Mouse (Mus musculus) stomach, embryonic 15.5 days (tissue): ENCODE measurements at regions not wholly inside any gene's neighbourhood (a gene's known extent, or its start where the extent isn't known, plus 50 kb on each side); places are given as distances from the start of the nearest gene placed in this dataset.

Source experiments
- ATAC-seq: fragments of 200-750 bp; cut with Nextera tagmentation; 2 replicates; pipeline ENCODE4 v1.8.0; 2017; ENCODE audit warnings: low read depth, moderate number of reproducible peaks, moderate TSS enrichment; ENCODE audit not compliant: insufficient read depth, low FRiP score
- H3K27ac ChIP-seq: fragments of 300-500 bp; sonication (generic); 2 replicates; pipeline ENCODE4 v1.5.1; 2015; ENCODE audit warnings: mild to moderate bottlenecking, inconsistent platforms
- H3K27me3 ChIP-seq: fragments of 300-500 bp; sonication (generic); replicated peaks from 2 replicates; pipeline ENCODE4 v1.6.1; 2015; ENCODE audit warnings: inconsistent platforms
- H3K36me3 ChIP-seq: fragments of 300-500 bp; sonication (generic); 2 replicates; pipeline ENCODE4 v1.6.1; 2015; ENCODE audit warnings: inconsistent platforms
- H3K4me1 ChIP-seq: fragments of 300-500 bp; sonication (generic); 2 replicates; pipeline ENCODE4 v1.6.1; 2015; ENCODE audit warnings: inconsistent platforms
- H3K4me2 ChIP-seq: fragments of 300-500 bp; sonication (generic); 2 replicates; pipeline ENCODE4 v1.6.1; 2015; ENCODE audit warnings: mild to moderate bottlenecking, inconsistent platforms
- H3K4me3 ChIP-seq: fragments of 300-500 bp; sonication (generic); replicated peaks from 2 replicates; pipeline ENCODE4 v1.5.1; 2015; ENCODE audit warnings: inconsistent platforms
- H3K9ac ChIP-seq: fragments of 300-500 bp; sonication (generic); 2 replicates; pipeline ENCODE4 v1.6.1; 2015; ENCODE audit warnings: inconsistent platforms
- H3K9me3 ChIP-seq: fragments of 300-500 bp; sonication (generic); 2 replicates; pipeline ENCODE4 v1.6.1; 2016; ENCODE audit warnings: inconsistent platforms
- WGBS: fragments of 180-500 bp; shearing (Covaris S2); methylation state at CpG from one replicate; pipeline ENCODE4 v1.1.7; 2015; 5-methylcytosine and 5-hydroxymethylcytosine counted together

DNA sequence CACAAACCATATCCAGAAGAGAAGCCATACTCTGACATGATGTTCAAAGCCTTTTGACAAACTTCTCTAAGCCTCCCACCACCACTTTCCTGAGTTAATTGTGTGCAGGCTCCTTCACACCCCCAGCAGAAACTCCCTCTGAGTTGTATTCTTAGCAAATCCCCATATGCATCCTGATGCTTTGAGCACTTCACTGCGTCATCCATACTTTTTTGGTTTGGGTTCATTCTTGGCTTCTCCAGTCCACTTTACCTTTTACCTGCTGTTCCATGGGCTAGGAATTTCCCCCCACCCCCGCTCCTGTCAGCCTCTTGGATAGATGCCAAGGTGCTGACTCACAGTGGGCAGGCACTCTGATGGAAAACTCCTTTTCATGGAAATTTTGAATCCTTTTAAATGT, 575.2 kb downstream of the Prkd1 start:
- WGBS = 61% methylated on average over 2 of the region's 2 CpGs
- H3K27ac ChIP-seq = no peak overlapping the region
- ATAC-seq = no peak

DNA sequence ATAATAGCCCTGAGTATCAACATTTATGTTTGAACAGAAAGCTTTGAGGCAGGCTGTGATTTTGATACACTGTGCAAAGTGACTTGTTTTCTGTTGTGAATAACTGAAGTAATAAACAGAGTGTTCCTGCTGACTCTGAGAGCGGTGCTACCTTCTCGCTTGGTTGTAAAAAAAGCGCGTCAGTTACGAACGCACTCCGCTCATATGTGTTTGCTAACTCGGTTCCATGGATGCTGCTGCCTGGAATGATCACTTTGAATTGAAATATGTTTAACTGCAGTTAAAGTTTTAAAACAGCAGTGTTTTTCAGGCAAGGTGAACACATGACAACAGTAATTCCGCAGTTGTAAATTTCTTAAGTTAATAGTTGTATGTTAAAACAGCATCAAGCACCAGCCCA, 567.7 kb downstream of the Prkd1 start:
- no peak overlapping the region for H3K4me2 ChIP-seq
- H3K4me3 ChIP-seq = no peak overlapping the region
- H3K9ac ChIP-seq = no peak overlapping the region
- H3K36me3 ChIP-seq = no peaks in the 10 kb centered on the region
- H3K4me1 ChIP-seq = no peaks in the 10 kb centered on the region
- no peaks in the 10 kb centered on the region for H3K9me3 ChIP-seq
- no peak overlapping the region for H3K27ac ChIP-seq
- no peaks in the 10 kb centered on the region for H3K27me3 ChIP-seq
- ATAC-seq = no peak
- 90% methylated on average over 9 of the region's 9 CpGs for WGBS

More for the DNA sequence above, 575.2 kb downstream of the Prkd1 start:
- Histone ChIP-seq H3K4me3 (no peak overlapping the region), H3K27me3 (no peaks in the 10 kb centered on the region), H3K4me2 (no peak overlapping the region), H3K9me3 (no peaks in the 10 kb centered on the region), H3K4me1 (no peaks in the 10 kb centered on the region), H3K36me3 (no peaks in the 10 kb centered on the region), H3K9ac (no peak overlapping the region)

DNA sequence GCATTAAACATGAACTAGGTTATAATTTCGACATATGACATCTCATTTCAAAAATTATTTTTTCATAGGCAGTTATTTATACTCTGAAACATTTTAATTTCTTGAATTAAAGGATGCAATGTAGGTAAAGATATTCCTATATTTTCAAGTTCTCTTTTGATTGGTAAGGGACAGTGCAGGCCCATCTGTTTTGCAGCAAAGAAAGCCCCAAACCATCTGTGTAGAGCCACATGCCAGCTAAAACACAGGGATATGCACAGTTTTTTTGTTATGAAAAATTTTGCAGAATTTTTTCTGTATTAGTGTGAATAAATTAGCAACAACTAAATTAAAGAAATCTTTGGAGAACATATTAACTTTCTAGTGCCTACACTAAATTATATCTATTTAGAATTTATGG, 567.3 kb downstream of the Prkd1 start:
- no peaks in the 10 kb centered on the region for H3K9me3 ChIP-seq
- 71% methylated on average over 1 of the region's 1 CpGs for WGBS
- no peaks in the 10 kb centered on the region for H3K36me3 ChIP-seq
- H3K27ac ChIP-seq = no peak overlapping the region
- no peak overlapping the region for H3K9ac ChIP-seq
- ATAC-seq = no peak
- no peaks in the 10 kb centered on the region for H3K4me1 ChIP-seq
- no peaks in the 10 kb centered on the region for H3K27me3 ChIP-seq
- no peak overlapping the region for H3K4me2 ChIP-seq
- no peak overlapping the region for H3K4me3 ChIP-seq

DNA sequence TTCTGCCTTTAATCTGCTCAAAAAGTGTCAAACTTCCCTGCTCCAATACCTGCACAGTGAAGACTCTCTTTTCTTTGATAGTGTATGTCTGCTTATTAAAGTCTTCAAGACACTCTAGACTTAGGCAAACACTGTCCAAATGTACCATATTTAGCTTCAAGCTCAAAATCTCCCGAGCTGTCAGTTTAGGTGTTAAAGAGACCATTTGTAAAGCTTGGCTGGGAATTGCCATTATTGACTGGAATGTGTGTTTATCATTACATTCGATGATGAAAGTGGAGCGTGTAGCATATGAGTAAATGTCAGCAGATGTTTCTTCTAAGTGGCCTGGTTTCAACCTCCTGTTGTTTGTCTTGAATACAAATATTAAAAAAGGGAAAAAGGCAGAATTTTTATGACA, 564.4 kb downstream of the Prkd1 start:
- Histone ChIP-seq H3K27me3 (no peaks in the 10 kb centered on the region), H3K4me3 (no peak overlapping the region), H3K36me3 (no peaks in the 10 kb centered on the region), H3K27ac (no peak overlapping the region), H3K4me2 (no peak overlapping the region), H3K9me3 (no peaks in the 10 kb centered on the region), H3K9ac (no peak overlapping the region), H3K4me1 (no peaks in the 10 kb centered on the region)
- WGBS = 33% methylated on average over 3 of the region's 3 CpGs
- no peak for ATAC-seq

DNA sequence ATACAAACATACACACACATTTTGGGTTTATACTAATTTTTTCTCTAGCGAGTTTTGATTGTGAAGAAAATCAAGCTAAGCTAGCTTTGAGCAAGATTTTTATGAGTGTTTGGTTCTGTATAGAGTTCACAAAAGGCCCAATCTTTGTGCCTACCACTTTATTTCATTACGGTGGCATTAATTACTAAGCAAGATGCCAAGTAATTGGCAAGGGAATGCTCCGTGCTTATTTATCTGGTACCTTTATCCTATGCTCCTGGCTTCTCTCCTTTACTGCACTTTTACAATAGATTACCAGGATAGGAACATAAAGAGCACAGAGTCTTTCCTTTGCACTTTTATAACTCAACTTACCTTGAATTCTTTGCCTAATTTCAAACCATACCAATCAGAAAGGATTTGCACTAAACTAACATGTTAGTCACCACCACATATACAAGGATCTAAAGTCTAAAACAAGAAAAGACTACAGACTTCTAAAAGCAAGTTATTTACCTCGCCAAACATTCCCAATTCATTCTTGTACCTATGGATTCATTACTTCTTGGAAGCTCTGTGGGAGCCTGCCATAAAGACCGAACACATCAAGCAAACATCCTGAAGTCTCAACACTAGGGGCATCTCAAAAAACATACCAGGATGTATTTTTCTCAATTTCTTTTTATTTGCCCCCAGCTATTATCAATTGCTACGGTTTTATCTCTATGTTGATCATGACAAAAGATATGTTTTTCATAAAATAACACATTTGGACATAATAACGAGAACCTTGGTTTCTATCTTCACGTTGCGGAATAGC, 537.5 kb downstream of the Prkd1 start:
- Histone ChIP-seq H3K27ac (no peak overlapping the region), H3K36me3 (no peaks in the 10 kb centered on the region), H3K9me3 (no peaks in the 10 kb centered on the region), H3K4me3 (no peak overlapping the region), H3K4me1 (no peaks in the 10 kb centered on the region), H3K4me2 (no peak overlapping the region), H3K9ac (no peak overlapping the region), H3K27me3 (no peaks in the 10 kb centered on the region)
- no peak for ATAC-seq
- WGBS = 86% methylated on average over 9 of the region's 9 CpGs

DNA sequence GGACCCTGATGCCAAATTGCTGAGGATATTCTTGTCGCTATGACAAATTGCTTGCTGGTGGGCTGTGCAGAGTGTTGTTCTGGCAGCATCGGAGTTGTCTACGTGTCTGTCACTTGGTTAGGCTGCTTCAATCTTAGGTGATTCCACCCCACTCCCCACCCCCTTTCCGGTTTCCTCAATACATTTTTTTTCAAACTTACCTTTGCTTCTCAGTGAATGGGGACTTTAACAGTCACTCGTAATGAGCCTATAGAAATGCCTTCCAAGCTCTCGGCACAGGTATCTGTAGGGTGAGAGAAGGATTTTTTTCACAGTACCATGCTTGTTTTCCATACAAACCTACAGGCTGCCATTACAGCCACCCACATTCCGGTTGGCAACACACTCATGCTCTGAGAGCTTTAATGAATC, 536.8 kb downstream of the Prkd1 start:
- whole genome bisulfite sequencing = 78% methylated on average over 7 of the region's 7 CpGs
- H3K27me3 ChIP-seq = no peaks in the 10 kb centered on the region
- no peaks in the 10 kb centered on the region for H3K4me1 ChIP-seq
- H3K27ac ChIP-seq = no peak overlapping the region
- H3K9me3 ChIP-seq = no peaks in the 10 kb centered on the region
- H3K9ac ChIP-seq = no peak overlapping the region
- ATAC-seq = no peak
- H3K4me3 ChIP-seq = no peak overlapping the region
- H3K36me3 ChIP-seq = no peaks in the 10 kb centered on the region
- H3K4me2 ChIP-seq = no peak overlapping the region

DNA sequence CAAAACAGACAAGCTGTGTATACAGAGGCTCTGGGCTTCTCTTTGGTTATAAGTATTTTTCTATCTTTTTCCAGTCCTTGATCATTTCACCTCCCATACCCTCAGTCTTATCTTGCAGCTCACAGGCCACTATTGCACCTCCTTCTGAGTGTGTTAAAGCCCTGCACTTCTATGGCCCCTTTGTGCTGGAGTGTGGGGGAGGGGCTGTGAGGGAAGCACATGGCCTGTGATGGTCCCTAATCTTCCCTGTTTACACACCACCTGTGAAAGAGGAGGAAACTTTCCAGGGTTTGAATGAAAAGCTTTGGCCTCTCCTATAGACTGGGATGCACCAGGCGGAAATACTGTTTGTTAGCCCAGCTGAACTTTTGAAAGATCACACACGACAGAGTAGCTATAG, 533.0 kb downstream of the Prkd1 start:
- H3K27me3 ChIP-seq = no peaks in the 10 kb centered on the region
- no peaks in the 10 kb centered on the region for H3K4me1 ChIP-seq
- WGBS = 50% methylated on average over 2 of the region's 2 CpGs
- ATAC-seq = peak; percentile 43
- no peaks in the 10 kb centered on the region for H3K36me3 ChIP-seq
- H3K4me3 ChIP-seq = no peak overlapping the region
- H3K4me2 ChIP-seq = no peak overlapping the region
- H3K27ac ChIP-seq = no peak overlapping the region
- H3K9me3 ChIP-seq = no peaks in the 10 kb centered on the region
- H3K9ac ChIP-seq = no peak overlapping the region

DNA sequence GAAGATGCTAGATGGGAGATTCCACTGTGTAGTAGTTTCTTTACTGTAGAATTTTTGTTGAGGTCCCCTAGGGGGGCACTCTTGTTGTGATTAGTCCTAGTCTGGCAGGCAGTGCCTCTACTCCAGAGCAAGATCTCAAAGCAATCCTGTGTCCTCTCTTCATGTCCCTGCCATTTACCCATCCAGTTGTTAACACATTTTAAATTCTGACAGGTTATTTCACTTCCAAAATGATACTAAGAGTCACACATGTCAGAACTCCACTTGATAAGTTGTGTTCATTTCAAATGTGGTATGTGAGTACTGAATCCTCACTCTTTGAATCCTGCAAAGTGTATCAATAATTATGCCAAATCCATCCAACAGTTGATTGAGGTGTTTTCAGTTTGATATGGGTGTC, 530.6 kb downstream of the Prkd1 start:
- Histone ChIP-seq H3K9me3 (no peaks in the 10 kb centered on the region), H3K36me3 (no peaks in the 10 kb centered on the region), H3K4me1 (no peaks in the 10 kb centered on the region), H3K27ac (no peak overlapping the region), H3K27me3 (no peaks in the 10 kb centered on the region), H3K9ac (no peak overlapping the region), H3K4me2 (no peak overlapping the region), H3K4me3 (no peak overlapping the region)
- no peak for ATAC-seq

DNA sequence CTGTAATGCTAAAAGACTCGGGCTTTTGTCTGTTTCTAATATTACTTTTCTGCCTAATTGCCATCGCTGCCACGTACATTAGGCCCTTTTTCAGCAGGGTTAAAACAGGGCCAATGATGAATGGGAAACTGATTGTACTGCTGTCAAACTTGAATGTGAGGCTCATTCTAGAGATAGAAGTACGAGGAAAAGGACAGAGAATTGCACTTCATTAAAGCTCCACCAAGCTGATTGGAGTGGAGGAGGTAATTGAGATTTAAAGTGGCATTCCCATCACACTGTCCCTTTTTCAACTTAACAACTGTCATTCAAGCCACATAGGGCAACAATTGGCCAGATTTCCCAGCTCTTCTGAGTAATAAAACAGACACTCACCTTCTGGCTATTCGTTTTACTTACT, 526.8 kb downstream of the Prkd1 start:
- Histone ChIP-seq H3K4me1 (no peaks in the 10 kb centered on the region), H3K9me3 (no peaks in the 10 kb centered on the region), H3K27ac (no peak overlapping the region), H3K36me3 (no peaks in the 10 kb centered on the region), H3K27me3 (no peaks in the 10 kb centered on the region), H3K9ac (no peak overlapping the region), H3K4me2 (no peak overlapping the region), H3K4me3 (no peak overlapping the region)
- 61% methylated on average over 5 of the region's 5 CpGs for WGBS
- ATAC-seq = no peak

DNA sequence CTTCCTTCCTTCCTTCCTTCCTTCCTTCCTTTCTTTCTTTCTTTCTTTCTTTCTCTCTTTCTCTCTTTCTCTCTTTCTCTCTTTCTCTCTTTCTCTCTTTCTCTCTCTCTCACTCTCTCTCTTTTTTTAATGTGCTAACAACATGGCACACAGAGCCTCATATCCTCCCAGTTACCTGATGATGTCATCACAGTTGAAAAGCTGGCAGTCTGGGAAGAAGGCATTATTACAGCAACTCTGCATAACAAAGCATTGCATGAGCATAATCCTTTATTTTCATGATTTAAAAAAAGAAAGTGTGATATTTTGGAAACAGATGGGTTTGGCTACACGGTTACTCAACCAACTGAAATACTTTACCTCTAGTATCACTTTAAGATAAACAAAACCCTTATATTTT, 525.9 kb downstream of the Prkd1 start:
- Histone ChIP-seq H3K4me2 (no peak overlapping the region), H3K36me3 (no peaks in the 10 kb centered on the region), H3K4me1 (no peaks in the 10 kb centered on the region), H3K9ac (no peak overlapping the region), H3K4me3 (no peak overlapping the region), H3K27me3 (no peaks in the 10 kb centered on the region), H3K27ac (no peak overlapping the region), H3K9me3 (no peaks in the 10 kb centered on the region)
- no peak for ATAC-seq
- WGBS = 65% methylated on average over 1 of the region's 1 CpGs

DNA sequence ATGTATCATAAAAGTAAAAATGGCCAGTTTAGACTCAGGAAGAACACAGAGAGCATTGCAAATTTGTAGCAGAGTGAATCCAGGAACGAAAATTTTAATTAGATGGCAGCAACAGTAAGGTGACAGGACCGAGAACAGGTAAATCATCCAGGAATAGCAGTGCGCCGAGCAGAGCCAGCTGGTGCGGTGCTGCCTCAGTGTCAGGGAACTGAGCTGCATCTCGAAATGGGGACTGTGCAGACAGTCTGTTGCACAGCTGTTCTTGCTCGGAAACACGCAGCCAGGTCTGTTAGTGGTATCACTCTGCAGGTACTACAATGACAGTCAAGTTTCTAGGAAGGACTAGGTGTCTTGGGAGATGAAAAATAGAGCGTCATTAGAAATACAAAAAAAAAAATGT, 490.8 kb downstream of the Prkd1 start:
- Histone ChIP-seq H3K4me2 (no peak overlapping the region), H3K36me3 (no peaks in the 10 kb centered on the region), H3K4me1 (no peaks in the 10 kb centered on the region), H3K27ac (no peak overlapping the region), H3K27me3 (no peaks in the 10 kb centered on the region), H3K9me3 (no peaks in the 10 kb centered on the region), H3K4me3 (no peak overlapping the region), H3K9ac (no peak overlapping the region)
- WGBS = 52% methylated on average over 9 of the region's 9 CpGs
- ATAC-seq = no peak

DNA sequence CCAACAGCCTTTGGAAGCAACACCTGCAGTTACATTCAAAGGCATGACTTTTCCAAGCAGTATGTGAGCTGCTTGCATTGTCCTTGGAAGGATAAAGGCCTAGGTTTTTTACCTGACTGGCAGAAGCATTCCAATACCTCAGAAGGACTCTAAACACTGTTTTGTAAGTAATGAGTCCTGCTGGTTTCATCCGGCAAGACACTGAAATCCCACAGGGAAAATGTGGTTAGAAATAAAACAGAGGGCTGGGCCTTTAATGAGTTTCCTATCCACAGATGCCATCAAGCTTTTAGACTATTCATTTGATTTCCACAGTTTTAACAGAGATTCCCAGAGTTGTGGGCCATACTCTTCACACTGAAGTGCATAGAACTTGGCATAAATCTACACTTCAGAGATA, 461.6 kb downstream of the Prkd1 start:
- no peak for ATAC-seq
- H3K36me3 ChIP-seq = no peaks in the 10 kb centered on the region
- no peak overlapping the region for H3K4me2 ChIP-seq
- H3K9me3 ChIP-seq = no peaks in the 10 kb centered on the region
- H3K9ac ChIP-seq = no peak overlapping the region
- H3K27me3 ChIP-seq = no peaks in the 10 kb centered on the region
- WGBS = 70% methylated on average over 1 of the region's 1 CpGs
- H3K4me1 ChIP-seq = no peaks in the 10 kb centered on the region
- H3K27ac ChIP-seq = no peak overlapping the region
- H3K4me3 ChIP-seq = no peak overlapping the region

DNA sequence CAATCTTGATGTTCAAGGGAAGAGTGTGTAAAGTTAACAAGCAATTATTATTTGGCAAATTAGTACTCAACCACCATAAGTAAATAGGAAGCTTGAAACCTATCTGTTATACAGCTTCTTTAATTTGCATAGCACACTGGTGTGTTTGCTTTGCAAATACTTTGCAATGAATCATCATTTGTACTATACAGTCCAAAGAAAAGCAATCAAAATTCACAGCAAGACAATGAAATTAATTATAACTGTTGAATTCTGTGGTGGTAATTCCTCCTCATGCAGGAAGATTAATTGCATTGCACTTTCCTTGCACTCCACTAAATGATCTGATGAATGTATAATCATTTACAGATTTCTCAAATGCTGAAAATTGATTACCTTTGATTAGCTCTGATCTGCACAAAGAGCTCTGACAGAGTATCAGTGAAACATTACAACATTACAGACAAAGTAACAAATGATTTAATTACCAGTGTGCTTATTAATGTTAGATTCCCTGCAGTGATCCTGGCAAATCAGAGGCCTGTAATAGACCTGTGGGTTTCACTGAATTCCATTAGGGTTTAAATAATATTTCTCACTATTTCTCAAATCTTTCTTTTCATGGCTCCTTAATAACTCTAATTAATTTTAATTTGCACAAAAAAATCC, 457.9 kb downstream of the Prkd1 start:
- Histone ChIP-seq H3K4me2 (no peak overlapping the region), H3K4me1 (no peaks in the 10 kb centered on the region), H3K27ac (no peak overlapping the region), H3K9ac (no peak overlapping the region), H3K36me3 (no peaks in the 10 kb centered on the region), H3K4me3 (no peak overlapping the region), H3K27me3 (no peaks in the 10 kb centered on the region), H3K9me3 (no peaks in the 10 kb centered on the region)
- no peak for ATAC-seq
